Mouse (Mus musculus) adrenal gland, adult 8-10 months (tissue): ENCODE measurements around the gene Snrpc. TPM values are rescaled to one million over a fixed set of nuclear protein-coding genes. Genes with fewer than 3 reads are reported as not detected.

ENCODE experiments used
- DNase-seq: peaks from one replicate; pipeline ENCODE4 v3.0.0; 2022
- total RNA-seq, 4 experiments: library from RNA; stranded (reverse); gene quantifications; 2 replicates each; pipeline ENCODE4 v1.2.4; 2022

The Snrpc gene
- total RNA-seq, 4 experiments from 2014 or later, result 58.4 to 66.3 (median 59.3) TPM

GRCm38 (mm10) chr17:27866737-27867136 is 28.8 kb downstream of the Snrpc start:
- DNase-seq, result no peak

GRCm38 (mm10) chr17:27871851-27872250 is 33.9 kb downstream of the Snrpc start:
- no peak for DNase-seq

- no peak for DNase-seq
Measured at GRCm38 (mm10) chr17:27873583-27873982, 35.6 kb downstream of the Snrpc start.

- no peak for DNase-seq
Measured at GRCm38 (mm10) chr17:27874510-27874909, 36.6 kb downstream of the Snrpc start.

GRCm38 (mm10) chr17:27881518-27881917 is 43.6 kb downstream of the Snrpc start:
- DNase-seq, result no peak

GRCm38 (mm10) chr17:27883129-27883528 is 45.2 kb downstream of the Snrpc start:
- DNase-seq, result no peak

GRCm38 (mm10) chr17:27883994-27884393 is 46.0 kb downstream of the Snrpc start:
- DNase-seq, result no peak

GRCm38 (mm10) chr17:27886499-27887210 is 48.7 kb downstream of the Snrpc start:
- DNase-seq, result no peak

Other genes starting within 250 kb of the Snrpc start
- gene Nudt3, start 214.7 kb upstream of the Snrpc start, total RNA-seq, result 100 to 1,000 TPM; 194 to 226 (median 212) TPM
- not detected for gene RPS10-NUDT3, start 202.9 kb upstream of the Snrpc start, total RNA-seq
- 100 to 1,000 TPM; 828 to 975 (median 886) TPM for gene Rps10, start 201.5 kb upstream of the Snrpc start, total RNA-seq
- 10 to 100 TPM in 1 of 4 experiments, 1 to 10 TPM in 3; 3.9 to 11.2 (median 7.9) TPM for gene Pacsin1, start 182.6 kb upstream of the Snrpc start, total RNA-seq
- gene Spdef, start 109.2 kb upstream of the Snrpc start, total RNA-seq, result under 1 TPM in 1 of 4 experiments, not detected in 3; 0.37 TPM
- 100 to 1,000 TPM; 149 to 177 (median 165) TPM for gene D17Wsu92e, start 17.5 kb upstream of the Snrpc start, total RNA-seq
- gene Uhrf1bp1, start 18.3 kb downstream of the Snrpc start, total RNA-seq, result 10 to 100 TPM; 35.3 to 36.2 (median 35.8) TPM
- gene Anks1, start 71.2 kb downstream of the Snrpc start, total RNA-seq, result 10 to 100 TPM; 25.5 to 40.1 (median 32.6) TPM
- gene Taf11, start 71.7 kb downstream of the Snrpc start, total RNA-seq, result 10 to 100 TPM; 34.3 to 42.2 (median 35.7) TPM
- gene Tcp11, start 242.5 kb downstream of the Snrpc start, total RNA-seq, result under 1 TPM in 1 of 4 experiments, not detected in 3; 0.46 TPM